In genomic region chr7:46716897-46717296, GRCm38 (mm10) we compare ENCODE assay signal across 12 mouse cellular contexts. TPM values are rescaled to one million over a fixed set of nuclear protein-coding genes. Genes with fewer than 3 reads are reported as not detected.
A peak's percentile ranks its signal among the peaks of the same experiment; 100 is the strongest.
DNase-seq lines count a peak whose midpoint lies in the region; ATAC-seq and TF ChIP-seq lines count a peak whose summit lies in the region.
"Had no signal": no experiment of that assay in that cellular context is flagged by ENCODE, and none has a peak within 500 bp of the region (broad histone marks: within the 10 kb centered on the region; RNA-seq: fewer than 3 reads in every experiment).

No protein-coding gene starts in this region.

- H3K79me2 ChIP-seq in heart, adult 2 months (replicated peaks; ENCODE audit: control insufficient read depth, insufficient read depth, low read length), result no peaks in the 10 kb centered on the region

- H3K4me2 ChIP-seq in heart, embryonic 11.5 days, result no peak overlapping the region
- H3K4me2 ChIP-seq in lung, postnatal 0 days (replicated peaks; ENCODE audit: low read depth, low read length), result no peak overlapping the region
- no peak overlapping the region for H3K4me2 ChIP-seq in intestine, embryonic 15.5 days (replicated peaks)

- intact Hi-C loops in heart, adult 2 months (cut with DNase I), result loop anchor here (10.0 kb wide), 2 partner anchors 198 to 322 kb away; partner anchors contain the start of genes Kcnc1 and Tsg101

- no peak for TF ChIP-seq EP300 in heart, adult 2 months (IDR thresholded peaks at IDR 0.05; ENCODE audit: insufficient read depth, low read depth, low read length)
- peak; percentile 45; the same call in 1 of the 2 replicates for TF ChIP-seq EP300 in lung, postnatal 0 days (IDR thresholded peaks at IDR 0.05)

- TF ChIP-seq CTCF in heart, adult 2 months (IDR thresholded peaks at IDR 0.05), result no peak
- TF ChIP-seq CTCF in lung, postnatal 0 days (IDR thresholded peaks at IDR 0.05), result no peak

- no peak overlapping the region for H3K27ac ChIP-seq in heart, adult 2 months
- H3K27ac ChIP-seq in heart, embryonic 11.5 days (ENCODE audit: low read depth, low read length), result no peak overlapping the region
- peak overlapping the region; percentile 47; the same call in 1 of the 2 replicates for H3K27ac ChIP-seq in lung, postnatal 0 days (ENCODE audit: low read length)
- no peak overlapping the region for H3K27ac ChIP-seq in intestine, embryonic 15.5 days
- H3K27ac ChIP-seq: liver, embryonic 14.5 days had no signal

- no peak overlapping the region for H3K4me3 ChIP-seq in heart, adult 2 months
- H3K4me3 ChIP-seq in heart, embryonic 11.5 days (ENCODE audit: low read depth, low read length), result no peak overlapping the region
- no peak overlapping the region for H3K4me3 ChIP-seq in lung, postnatal 0 days (ENCODE audit: low read depth, low read length)
- H3K4me3 ChIP-seq in intestine, embryonic 15.5 days (replicated peaks), result no peak overlapping the region

- no peaks in the 10 kb centered on the region for H3K36me3 ChIP-seq in heart, adult 2 months (ENCODE audit: control insufficient read depth, insufficient read depth, low read length)
- no peaks in the 10 kb centered on the region for H3K36me3 ChIP-seq in heart, embryonic 11.5 days (ENCODE audit: control insufficient read depth, insufficient read depth, low read length)
- H3K36me3 ChIP-seq in lung, postnatal 0 days (ENCODE audit: insufficient read depth, low read length), result no peaks in the 10 kb centered on the region
- no peaks in the 10 kb centered on the region for H3K36me3 ChIP-seq in intestine, embryonic 15.5 days

- no peak overlapping the region for H3K9ac ChIP-seq in heart, adult 2 months (ENCODE audit: low read depth, low read length)
- no peak overlapping the region for H3K9ac ChIP-seq in heart, embryonic 11.5 days (ENCODE audit: low read depth, low read length)
- H3K9ac ChIP-seq in lung, postnatal 0 days (replicated peaks; ENCODE audit: low read depth), result no peak overlapping the region
- no peak overlapping the region for H3K9ac ChIP-seq in intestine, embryonic 15.5 days
- H3K9ac ChIP-seq: liver, embryonic 14.5 days had no signal

- no peaks in the 10 kb centered on the region for H3K9me3 ChIP-seq in heart, embryonic 11.5 days (replicated peaks; ENCODE audit: control insufficient read depth, low read length)
- H3K9me3 ChIP-seq in lung, postnatal 0 days (ENCODE audit: low read length), result no peaks in the 10 kb centered on the region
- H3K9me3 ChIP-seq in intestine, embryonic 15.5 days, result no peaks in the 10 kb centered on the region

- ATAC-seq in heart, embryonic 11.5 days (replicated peaks; ENCODE audit: insufficient number of reproducible peaks, low FRiP score, low TSS enrichment), result no peak
- no peak for ATAC-seq in lung, postnatal 0 days
- ATAC-seq in intestine, embryonic 15.5 days, result no peak

- no peak for TF ChIP-seq POLR2A in heart, adult 2 months (IDR thresholded peaks at IDR 0.05; ENCODE audit: insufficient read depth, low read depth, low read length)

- H3K4me1 ChIP-seq in heart, adult 2 months (ENCODE audit: control insufficient read depth, insufficient read depth, low read length), result no peaks in the 10 kb centered on the region; the same call in 1 of the 2 replicates
- no peaks in the 10 kb centered on the region for H3K4me1 ChIP-seq in heart, embryonic 11.5 days (ENCODE audit: control insufficient read depth, insufficient read depth, low read length)
- peaks cover 29% of the 10 kb centered on the region for H3K4me1 ChIP-seq in lung, postnatal 0 days (ENCODE audit: insufficient read depth, low read depth, low read length)
- H3K4me1 ChIP-seq in intestine, embryonic 15.5 days (replicated peaks), result no peaks in the 10 kb centered on the region

- no peaks in the 10 kb centered on the region; the same call in 1 of the 2 replicates for H3K27me3 ChIP-seq in heart, adult 2 months (ENCODE audit: control insufficient read depth, insufficient read depth, low read length)
- peaks cover 6% of the 10 kb centered on the region; the same call in 1 of the 2 replicates for H3K27me3 ChIP-seq in heart, embryonic 11.5 days (ENCODE audit: control insufficient read depth, insufficient read depth, low read length)
- H3K27me3 ChIP-seq in lung, postnatal 0 days (replicated peaks; ENCODE audit: insufficient read depth, low read length), result 0 out of 2 replicates have a peak, but pooled peaks cover 4% of the 10 kb centered on the region
- H3K27me3 ChIP-seq in intestine, embryonic 15.5 days (replicated peaks), result no peaks in the 10 kb centered on the region

- WGBS in heart, adult 2 months, result 19% methylated on average over 5 of the region's 5 CpGs
- 48% methylated on average over 5 of the region's 5 CpGs for WGBS in heart, embryonic 11.5 days (ENCODE audit: insufficient replicate concordance)
- WGBS in lung, postnatal 0 days, result 10% methylated on average over 5 of the region's 5 CpGs
- 35% methylated on average over 5 of the region's 5 CpGs for WGBS in intestine, embryonic 15.5 days

- DNase-seq in heart, adult 2 months, result peak; percentile 16 to 32
- peak; percentile 54 for DNase-seq in adrenal gland, adult 2 months
- DNase-seq in cerebellum, postnatal 10 days, result peak; percentile 62 to 67
- peak; percentile 72 for DNase-seq in lung, postnatal 0 days (ENCODE audit: low spot score)
- no peak for DNase-seq in c-Kit-positive CD71-positive TER-119-positive erythroid progenitor cells, embryonic 14.5 days (ENCODE audit: low spot score)
- DNase-seq in thymus, adult 18-20 months, result no peak

RNA-seq across cellular contexts. Expression of gene Saa3, which starts 1.4 kb away (rescaled TPM):
- 1 to 10 TPM; 1.5 to 2.7 TPM for total RNA-seq in heart, adult 2 months (2021)
- 0.38 and 1.2 TPM in 2 replicates for polyA plus RNA-seq in heart, adult 2 months (2012; rRNA removed)
- not detected in 2 replicates for polyA plus RNA-seq in heart, embryonic 11.5 days (2014; fragmentation: Nextera tagmentation; extraction: Ambion mirVana)
- 1 to 10 TPM; 1.0 to 8.9 TPM for total RNA-seq in adrenal gland, adult 2 months (2021)
- polyA plus RNA-seq in adrenal gland, adult 2 months (2012; rRNA removed), result 0.33 TPM in 1 of 2 replicates, not detected in the other
- polyA plus RNA-seq in lung, postnatal 0 days (2015; fragmentation: Nextera tagmentation; extraction: Ambion mirVana), result 34.2 and 98.7 TPM in 2 replicates
- 0.88 and 1.0 TPM in 2 replicates for polyA plus RNA-seq in intestine, embryonic 15.5 days (2015; fragmentation: Nextera tagmentation; extraction: Ambion mirVana)
- polyA plus RNA-seq: cortical plate, adult 2 months; neural tube, embryonic 11.5 days had no signal

RNA-seq across cellular contexts. Expression of gene Saal1, which starts 6.4 kb away (rescaled TPM):
- 1 to 10 TPM; 3.8 to 4.0 TPM for total RNA-seq in heart, adult 2 months (2021)
- polyA plus RNA-seq in heart, adult 2 months (2012; rRNA removed), result 2.3 and 3.1 TPM in 2 replicates
- polyA plus RNA-seq in heart, embryonic 11.5 days (2014; fragmentation: Nextera tagmentation; extraction: Ambion mirVana), result 17.8 and 18.9 TPM in 2 replicates
- total RNA-seq in adrenal gland, adult 2 months (2021), result 1 to 10 TPM; 5.7 to 8.4 TPM
- polyA plus RNA-seq in adrenal gland, adult 2 months (2012; rRNA removed), result 3.3 and 4.0 TPM in 2 replicates
- polyA plus RNA-seq in lung, postnatal 0 days (2015; fragmentation: Nextera tagmentation; extraction: Ambion mirVana), result 9.5 and 11.1 TPM in 2 replicates
- 24.6 and 26.9 TPM in 2 replicates for polyA plus RNA-seq in intestine, embryonic 15.5 days (2015; fragmentation: Nextera tagmentation; extraction: Ambion mirVana)

RNA-seq across cellular contexts. Expression of gene Saa4, which starts 15.5 kb away (rescaled TPM):
- not detected for total RNA-seq in heart, adult 2 months (2021)
- polyA plus RNA-seq in heart, adult 2 months (2012; rRNA removed), result not detected in 2 replicates
- 0.19 TPM in 1 of 2 replicates, not detected in the other for polyA plus RNA-seq in heart, embryonic 11.5 days (2014; fragmentation: Nextera tagmentation; extraction: Ambion mirVana)
- total RNA-seq in adrenal gland, adult 2 months (2021), result under 1 TPM in 1 of 2 experiments, not detected in 1; 0.43 TPM
- polyA plus RNA-seq in adrenal gland, adult 2 months (2012; rRNA removed), result not detected in 2 replicates
- not detected in 2 replicates for polyA plus RNA-seq in lung, postnatal 0 days (2015; fragmentation: Nextera tagmentation; extraction: Ambion mirVana)
- 0.06 and 0.10 TPM in 2 replicates for polyA plus RNA-seq in intestine, embryonic 15.5 days (2015; fragmentation: Nextera tagmentation; extraction: Ambion mirVana)
- total RNA-seq: ES-E14 had no signal
- polyA plus RNA-seq: cortical plate, adult 2 months; neural tube, embryonic 11.5 days had no signal

RNA-seq across cellular contexts. Expression of gene Saa1, which starts 25.9 kb away (rescaled TPM):
- not detected for total RNA-seq in heart, adult 2 months (2021)
- not detected in 2 replicates for polyA plus RNA-seq in heart, adult 2 months (2012; rRNA removed)
- 0.47 TPM in 1 of 2 replicates, not detected in the other for polyA plus RNA-seq in heart, embryonic 11.5 days (2014; fragmentation: Nextera tagmentation; extraction: Ambion mirVana)
- not detected for total RNA-seq in adrenal gland, adult 2 months (2021)
- polyA plus RNA-seq in adrenal gland, adult 2 months (2012; rRNA removed), result not detected in 2 replicates
- 0.65 and 0.69 TPM in 2 replicates for polyA plus RNA-seq in lung, postnatal 0 days (2015; fragmentation: Nextera tagmentation; extraction: Ambion mirVana)
- polyA plus RNA-seq in intestine, embryonic 15.5 days (2015; fragmentation: Nextera tagmentation; extraction: Ambion mirVana), result 0.42 and 0.77 TPM in 2 replicates
- total RNA-seq: ES-E14 had no signal
- polyA plus RNA-seq: cortical plate, adult 2 months; liver, embryonic 14.5 days had no signal

RNA-seq across cellular contexts. Expression of gene Saa2, which starts 34.7 kb away (rescaled TPM):
- not detected for total RNA-seq in heart, adult 2 months (2021)
- polyA plus RNA-seq in heart, adult 2 months (2012; rRNA removed), result not detected in 2 replicates
- polyA plus RNA-seq in heart, embryonic 11.5 days (2014; fragmentation: Nextera tagmentation; extraction: Ambion mirVana), result 1.1 TPM in 1 of 2 replicates, not detected in the other
- total RNA-seq in adrenal gland, adult 2 months (2021), result not detected
- polyA plus RNA-seq in adrenal gland, adult 2 months (2012; rRNA removed), result not detected in 2 replicates
- polyA plus RNA-seq in lung, postnatal 0 days (2015; fragmentation: Nextera tagmentation; extraction: Ambion mirVana), result 1.0 TPM in 1 of 2 replicates, not detected in the other
- polyA plus RNA-seq in intestine, embryonic 15.5 days (2015; fragmentation: Nextera tagmentation; extraction: Ambion mirVana), result 0.30 TPM in 1 of 2 replicates, not detected in the other
- total RNA-seq: ES-E14 had no signal
- polyA plus RNA-seq: cortical plate, adult 2 months; liver, embryonic 14.5 days had no signal

Comparison
In these comparisons a context has a peak if more than half of its experiments do, and no peak if none do; other contexts are left out.
1. DNase-seq: peak in heart, adult 2 months (2 of 2), adrenal gland, adult 2 months (single experiment), cerebellum, postnatal 10 days (2 of 2) and lung, postnatal 0 days (single experiment); none in c-Kit-positive CD71-positive TER-119-positive erythroid progenitor cells, embryonic 14.5 days (single experiment) and thymus, adult 18-20 months (0 of 2).
2. RNA of gene Saa3, which starts 1.4 kb away (polyA plus RNA-seq): 34.2 to 98.7 TPM in lung, postnatal 0 days; 0.38 to 1.2 TPM in heart, adult 2 months, 0.88 to 1.0 TPM in intestine, embryonic 15.5 days, 0.33 TPM in adrenal gland, adult 2 months and not detected in heart, embryonic 11.5 days; every median in the first group is over 10 times any median in the second.